Mouse (Mus musculus) olfactory bulb, adult 2 months (tissue): ENCODE measurements at regions not wholly inside any gene's neighbourhood (a gene's known extent, or its start where the extent isn't known, plus 50 kb on each side); places are given as distances from the start of the nearest gene placed in this dataset.
"Not testable (repeated sequence)": the region's sequence is repeated elsewhere in the genome, so short reads cannot be mapped to it uniquely, and the experiment has no call there.

Source experiments
- H3K27ac ChIP-seq: fragments of 200-500 bp; 2 replicates; pipeline ENCODE4 v1.5.1; 2012; ENCODE audit warnings: low read depth, low read length; ENCODE audit not compliant: insufficient read depth
- H3K4me1 ChIP-seq: fragments of 200-500 bp; 2 replicates; pipeline ENCODE4 v1.6.1; 2012; ENCODE audit warnings: low read length; ENCODE audit not compliant: control insufficient read depth, insufficient read depth
- H3K4me3 ChIP-seq: fragments of 200-500 bp; 2 replicates; pipeline ENCODE4 v1.5.1; 2012; ENCODE audit warnings: mild to moderate bottlenecking, low read depth, low read length, moderate library complexity; ENCODE audit not compliant: insufficient read depth
- CTCF ChIP-seq: fragments of 200-500 bp; IDR thresholded peaks from 2 replicates; pipeline ENCODE4 v1.5.1; 2012; ENCODE audit warnings: low read depth, mild to moderate bottlenecking, low read length, moderate library complexity; ENCODE audit not compliant: insufficient read depth
- POLR2A ChIP-seq: fragments of 200-500 bp; IDR thresholded peaks from 2 replicates; pipeline ENCODE4 v1.6.1; 2012; ENCODE audit warnings: mild to moderate bottlenecking, low read depth, low read length, moderate library complexity; ENCODE audit not compliant: insufficient read depth
- WGBS: fragments of 180-500 bp; shearing (Covaris S2); methylation state at CpG from one replicate; pipeline ENCODE4 v1.1.7; 2018; 5-methylcytosine and 5-hydroxymethylcytosine counted together

- H3K4me1 ChIP-seq = peaks cover 33% of the 10 kb centered on the region
- H3K27ac ChIP-seq, H3K4me3 ChIP-seq: not testable (repeated sequence)
- TF ChIP-seq CTCF = peak; percentile 65
- WGBS = 18% methylated on average over 8 of the region's 8 CpGs
Observed at GRCm38 (mm10) chr15:84616880-84617279, 52.5 kb upstream of the Prr5 start.

GRCm38 (mm10) chr15:84613536-84614527 is 55.6 kb upstream of the Prr5 start:
- Histone ChIP-seq H3K4me1 (peaks cover 51% of the 10 kb centered on the region), H3K27ac (peak overlapping the region; percentile 45), H3K4me3 (no peak overlapping the region)
- 33% methylated on average over 17 of the region's 17 CpGs for WGBS
- TF ChIP-seq POLR2A (no peak), CTCF (peak; percentile 79)

GRCm38 (mm10) chr15:84612961-84613360 is 55.3 kb upstream of the Rtl6 start:
- Histone ChIP-seq H3K4me1 (peaks cover 51% of the 10 kb centered on the region), H3K27ac (no peak overlapping the region), H3K4me3 (no peak overlapping the region)
- TF ChIP-seq CTCF (no peak), POLR2A (no peak)
- WGBS = 48% methylated on average over 2 of the region's 2 CpGs

GRCm38 (mm10) chr15:84609825-84610442 is 52.3 kb upstream of the Rtl6 start:
- no peak for TF ChIP-seq POLR2A
- no peak for TF ChIP-seq CTCF
- Histone ChIP-seq H3K4me3 (no peak overlapping the region), H3K4me1 (peaks cover 51% of the 10 kb centered on the region), H3K27ac (peak overlapping the region; percentile 29)
- 35% methylated on average over 15 of the region's 15 CpGs for WGBS

- Histone ChIP-seq H3K4me1 (peaks cover 47% of the 10 kb centered on the region), H3K27ac (no peak overlapping the region), H3K4me3 (no peak overlapping the region)
- 76% methylated on average over 5 of the region's 5 CpGs for whole genome bisulfite sequencing
- no peak for TF ChIP-seq POLR2A
- TF ChIP-seq CTCF = no peak
Observed at GRCm38 (mm10) chr15:84609063-84609462, 51.4 kb upstream of the Rtl6 start.
